Mouse (Mus musculus): ENCODE measurements at regions not wholly inside any gene's neighbourhood (a gene's known extent, or its start where the extent isn't known, plus 50 kb on each side); places are given as distances from the start of the nearest gene placed in this dataset.

DNA sequence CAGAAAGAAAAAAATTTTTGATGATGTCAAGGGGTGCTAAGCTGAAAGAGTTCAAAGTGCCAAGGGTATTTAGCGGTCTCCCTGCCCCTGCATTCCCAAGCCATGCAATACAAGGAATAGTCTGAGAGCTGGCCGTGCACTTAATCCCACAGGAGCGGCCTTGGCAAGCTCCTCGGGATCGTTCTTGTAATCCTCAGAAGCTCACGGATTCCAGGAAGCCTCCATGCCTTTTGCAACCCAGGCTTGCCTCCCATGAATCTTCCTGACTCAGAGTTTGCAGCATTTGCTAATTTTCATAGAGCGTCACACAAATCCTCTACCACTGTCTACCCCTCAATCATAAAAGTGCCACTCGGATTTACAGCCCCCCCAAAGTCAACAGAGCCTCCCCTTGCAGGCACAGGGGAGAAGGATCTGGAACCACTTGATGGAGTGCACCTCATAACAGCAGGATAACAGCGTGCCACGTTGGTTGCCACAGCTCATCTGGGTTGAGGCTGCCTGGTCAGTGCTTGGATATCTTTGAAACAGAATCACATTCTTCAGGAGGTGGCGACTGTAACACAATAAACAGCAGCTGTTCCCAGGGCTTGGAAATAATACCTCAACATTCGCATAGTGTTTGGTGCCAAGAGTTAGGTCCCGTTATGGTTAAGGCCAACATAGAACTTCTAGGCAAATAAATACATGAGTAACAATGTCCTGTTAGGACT lies 281.0 kb upstream of the Runx1 start:
- TF ChIP-seq CTCF (conservative IDR thresholded peaks at IDR 0.05; ENCODE audit: insufficient read depth, insufficient read length, low read depth, low read length), result no peak
- TF ChIP-seq POLR2A (IDR thresholded peaks at IDR 0.05; ENCODE audit: low read depth, low read length), result no peak

All from kidney, adult 2 months (tissue).